Mouse (Mus musculus): ENCODE results near the gene Scamp5.

Gene Scamp5

DNA sequence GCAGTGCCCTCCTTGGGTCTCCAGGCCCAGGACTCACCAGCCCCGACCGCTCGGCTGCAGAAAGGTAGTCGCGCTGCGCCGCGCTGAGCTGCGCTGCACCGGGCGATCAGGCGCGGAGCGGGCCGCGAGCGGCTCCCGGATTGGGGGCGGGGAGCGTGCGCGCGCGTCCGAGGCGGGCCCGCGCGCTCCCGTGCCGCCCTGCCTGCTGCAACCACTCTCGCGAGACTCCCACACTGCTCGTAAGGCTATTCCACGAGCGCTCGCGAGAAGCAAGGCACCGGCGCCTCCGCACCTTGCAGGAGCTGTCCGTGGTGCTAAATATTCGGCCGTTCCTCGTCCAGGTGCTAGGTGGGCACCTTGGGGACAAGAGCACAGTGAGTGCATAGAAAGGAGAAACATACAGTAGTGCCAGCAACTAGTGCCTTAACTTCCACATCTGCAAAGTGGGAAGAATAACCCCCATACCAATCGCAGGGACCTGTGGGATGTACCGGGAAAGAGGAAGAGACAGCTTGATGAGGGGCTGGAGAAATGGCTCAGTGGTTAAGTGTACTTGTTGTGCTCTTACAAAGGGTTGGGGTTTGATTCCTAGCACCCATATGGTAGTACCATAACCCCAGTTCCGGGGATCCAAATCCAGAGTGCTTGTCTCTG lies at the start of gene Scamp5:
TSS of gene Scamp5 (minus strand) at position 165 of the 654 bp plus-strand sequence.
- peak; percentile 70 for DNase-seq (ENCODE audit: low read depth)

- peak; percentile 92 for DNase-seq (ENCODE audit: low read depth)
These were observed 49.3 kb upstream of the Scamp5 start for GRCm38 (mm10) chr9:57517113-57517512.

DNA sequence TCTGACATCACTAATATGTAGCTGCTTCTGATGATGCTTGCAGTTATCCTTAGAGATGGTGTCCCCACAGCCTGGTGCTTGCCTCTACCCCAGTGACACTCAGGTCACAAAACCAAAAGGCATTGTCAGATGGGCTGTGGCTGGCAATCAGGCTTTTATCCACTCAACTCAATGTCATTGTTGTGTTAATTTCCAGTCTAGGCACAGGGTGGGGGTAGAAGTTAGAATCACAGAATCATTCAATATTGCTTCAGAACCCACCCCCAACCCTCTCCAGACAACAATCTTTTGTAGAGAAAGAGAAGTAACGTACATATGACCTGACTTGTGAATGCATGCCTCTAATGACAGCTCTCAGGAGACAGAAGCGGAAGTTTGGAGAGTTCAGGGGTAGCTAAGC lies 42.7 kb upstream of the Scamp5 start:
- no peak for DNase-seq (ENCODE audit: low read depth)

GRCm38 (mm10) chr9:57505700-57506099 lies 37.8 kb upstream of the Scamp5 start:
- DNase-seq (ENCODE audit: low read depth) = no peak

GRCm38 (mm10) chr9:57504891-57505290 lies 37.0 kb upstream of the Scamp5 start:
- DNase-seq (ENCODE audit: low read depth) = no peak

- DNase-seq (ENCODE audit: low read depth) = peak; percentile 66
These were observed 36.5 kb upstream of the Scamp5 start for GRCm38 (mm10) chr9:57504381-57504700.

DNA sequence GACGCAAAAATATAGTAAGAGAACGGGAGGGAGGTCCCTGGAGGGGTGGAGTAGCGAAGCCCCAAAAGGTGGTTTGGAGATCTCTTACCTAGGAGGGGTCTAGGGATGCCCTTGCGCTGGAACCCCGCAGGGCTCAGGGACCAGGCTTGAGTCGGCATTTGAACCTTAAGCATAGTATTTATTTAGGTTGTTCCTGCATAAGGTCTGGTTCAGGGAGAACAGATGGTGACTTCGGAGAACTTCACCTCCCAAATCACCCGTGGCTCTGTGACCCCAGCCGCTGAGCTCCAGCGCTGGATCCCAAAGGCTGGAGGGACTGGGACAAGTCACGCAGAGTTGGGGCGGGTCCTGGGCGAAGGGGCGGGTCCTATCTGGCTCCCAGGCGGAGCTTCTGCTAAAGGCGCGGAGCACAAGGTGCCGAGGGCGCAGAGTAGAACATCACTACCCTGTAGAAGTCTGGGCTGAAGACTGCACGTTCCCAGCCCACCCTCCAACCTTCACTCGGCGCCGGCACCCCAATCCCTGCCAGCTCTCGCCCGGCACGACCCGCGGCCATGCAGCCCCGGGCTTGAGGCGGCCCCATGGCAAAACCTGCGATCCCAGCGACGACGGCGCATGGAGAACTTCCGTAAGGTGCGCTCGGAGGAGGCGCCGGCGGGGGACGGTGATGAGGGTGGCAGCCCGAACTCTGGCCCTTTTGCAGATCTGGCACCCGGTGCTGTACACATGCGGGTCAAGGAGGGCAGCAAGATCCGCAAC lies 35.9 kb upstream of the Scamp5 start, which contains the start of gene Rpp25:
TSS of gene Rpp25 (plus strand) at position 405 of the 759 bp plus-strand sequence.
- no peak for DNase-seq (ENCODE audit: low read depth)

- DNase-seq (ENCODE audit: low read depth) = no peak
These were observed 35.2 kb upstream of the Scamp5 start for GRCm38 (mm10) chr9:57502911-57503621.

DNA sequence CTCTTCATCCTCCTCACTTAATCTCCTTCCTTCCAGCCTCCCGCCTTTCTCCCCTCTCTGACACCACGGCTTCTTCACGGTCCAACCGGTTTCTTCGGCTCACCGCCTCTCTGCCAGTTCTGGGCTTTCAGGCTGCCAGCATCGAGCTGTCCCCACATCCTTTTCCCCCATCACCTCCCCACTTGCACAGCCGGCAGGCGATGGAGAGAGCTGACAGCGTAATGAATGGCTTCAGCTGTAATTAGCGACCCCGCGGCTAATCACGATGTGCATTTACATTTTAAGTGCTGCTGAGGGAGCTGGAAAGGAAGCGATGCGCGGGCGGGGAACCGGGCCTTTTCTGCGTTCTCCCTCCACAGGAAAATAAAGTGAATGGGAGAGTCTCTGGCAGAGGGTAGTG lies 34.0 kb upstream of the Scamp5 start:
- no peak for DNase-seq (ENCODE audit: low read depth)

- DNase-seq (ENCODE audit: low read depth) = no peak
These were observed 33.6 kb upstream of the Scamp5 start for GRCm38 (mm10) chr9:57501452-57501851.

GRCm38 (mm10) chr9:57498536-57498935 lies 30.7 kb upstream of the Scamp5 start:
- DNase-seq (ENCODE audit: low read depth) = no peak

DNA sequence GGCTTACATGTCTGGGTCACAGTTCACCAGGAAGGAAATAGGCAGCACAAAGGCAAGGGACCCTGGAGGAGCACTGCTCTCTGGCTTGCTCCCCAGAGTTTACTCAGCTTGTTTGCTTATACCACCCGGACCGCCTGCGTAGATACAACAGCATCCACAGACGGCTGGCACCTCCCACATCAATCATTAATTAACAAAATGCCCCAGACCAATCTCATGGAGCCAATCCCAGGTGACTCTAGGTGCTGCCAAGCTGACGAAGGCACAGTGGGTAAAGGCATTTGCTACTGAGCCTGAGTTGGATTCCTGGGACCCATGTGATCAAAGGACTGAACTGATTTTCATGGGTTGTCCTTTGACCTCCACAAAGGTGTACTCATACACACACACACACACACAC lies 29.4 kb upstream of the Scamp5 start:
- DNase-seq (ENCODE audit: low read depth) = no peak

- no peak for DNase-seq (ENCODE audit: low read depth)
These were observed 27.1 kb upstream of the Scamp5 start for GRCm38 (mm10) chr9:57494970-57495369.

GRCm38 (mm10) chr9:57493532-57493931 lies 25.7 kb upstream of the Scamp5 start:
- DNase-seq (ENCODE audit: low read depth) = no peak

DNA sequence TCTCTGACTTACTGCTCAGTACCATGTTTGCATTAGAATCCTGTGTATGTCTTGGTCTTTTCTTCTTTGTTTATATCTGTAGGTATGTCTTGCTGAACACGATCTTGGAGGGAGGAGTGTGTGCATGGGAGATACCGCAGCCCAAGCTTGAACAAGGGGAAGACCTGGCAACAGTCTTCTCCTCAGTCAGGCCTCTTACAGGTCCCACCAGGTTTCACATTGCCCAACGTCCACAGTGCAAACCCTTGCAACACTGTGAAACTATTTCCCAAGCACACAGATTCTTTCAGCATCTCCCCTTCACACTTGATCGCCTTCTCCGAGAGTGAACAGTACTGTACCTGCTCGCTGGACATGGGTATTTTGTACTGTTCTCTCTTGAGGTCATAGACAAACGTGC lies 19.9 kb upstream of the Scamp5 start:
- no peak for DNase-seq (ENCODE audit: low read depth)

DNA sequence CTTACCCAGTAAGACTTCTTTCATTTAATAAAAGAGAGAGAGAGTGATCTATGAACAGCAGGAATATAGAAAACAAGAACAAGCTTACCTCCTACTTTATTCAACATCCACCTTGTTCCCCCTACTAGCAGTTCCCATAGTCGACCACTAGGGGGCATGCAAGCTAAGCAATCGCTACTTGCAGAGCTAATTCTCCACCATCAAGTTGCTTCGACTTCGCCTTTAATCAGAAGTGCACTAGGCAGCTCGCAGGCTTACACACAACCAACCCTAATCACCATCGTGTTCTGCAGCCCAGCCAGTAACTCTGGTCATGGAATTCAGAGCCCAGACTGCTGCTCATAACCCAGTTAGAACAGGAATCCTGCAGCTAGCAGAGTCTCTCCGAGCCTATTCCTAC lies 17.9 kb upstream of the Scamp5 start:
- DNase-seq (ENCODE audit: low read depth) = peak; percentile 88

- no peak for DNase-seq (ENCODE audit: low read depth)
These were observed 1.1 kb upstream of the Scamp5 start for GRCm38 (mm10) chr9:57468914-57469313.

DNA sequence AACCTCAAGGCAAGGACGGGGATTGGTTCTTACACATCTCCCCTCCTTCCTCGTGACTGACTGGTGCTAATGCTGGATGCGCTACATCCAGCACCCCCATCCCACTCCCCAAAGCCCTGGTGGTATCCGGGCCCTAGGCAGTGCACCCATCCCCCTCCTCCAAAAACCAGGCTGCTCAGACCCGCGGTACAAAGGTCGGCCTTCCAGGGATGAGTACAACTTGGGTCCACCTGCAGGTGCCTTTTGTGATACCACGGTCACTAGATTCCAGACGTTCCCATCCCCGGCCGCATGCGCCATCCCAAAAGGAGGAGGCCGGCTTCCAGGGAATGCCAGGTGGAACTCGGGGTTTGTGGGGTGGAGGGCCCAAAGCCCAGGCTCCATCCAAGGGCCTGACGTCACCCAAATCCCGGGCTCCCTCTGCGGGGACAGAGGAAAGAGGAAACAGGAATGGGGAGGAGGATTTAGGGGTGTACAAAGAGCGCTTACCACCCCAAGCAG lies 539 bp downstream of the Scamp5 start:
- no peak for DNase-seq (ENCODE audit: low read depth)

- no peak for DNase-seq (ENCODE audit: low read depth)
These were observed 1.8 kb downstream of the Scamp5 start for GRCm38 (mm10) chr9:57466101-57466500.

DNA sequence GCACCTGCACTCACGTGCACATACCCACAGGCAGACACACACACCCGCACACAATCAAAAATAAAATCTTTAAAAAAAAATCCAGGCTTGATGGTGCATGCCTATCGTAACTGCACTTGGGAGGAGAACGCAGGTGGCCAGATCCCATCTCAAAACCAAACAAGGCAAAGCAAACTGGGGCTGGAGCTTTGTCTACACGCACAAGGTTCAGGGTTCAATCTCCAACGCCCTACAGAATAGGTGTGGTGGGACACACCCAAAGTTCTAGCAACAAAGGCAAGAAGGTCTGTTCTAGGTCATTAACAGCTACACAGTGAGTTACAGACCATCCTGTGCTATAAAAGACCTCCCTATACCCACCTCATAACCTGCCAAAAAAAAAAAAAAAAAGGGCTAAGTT lies 5.0 kb downstream of the Scamp5 start:
- DNase-seq (ENCODE audit: low read depth) = no peak

DNA sequence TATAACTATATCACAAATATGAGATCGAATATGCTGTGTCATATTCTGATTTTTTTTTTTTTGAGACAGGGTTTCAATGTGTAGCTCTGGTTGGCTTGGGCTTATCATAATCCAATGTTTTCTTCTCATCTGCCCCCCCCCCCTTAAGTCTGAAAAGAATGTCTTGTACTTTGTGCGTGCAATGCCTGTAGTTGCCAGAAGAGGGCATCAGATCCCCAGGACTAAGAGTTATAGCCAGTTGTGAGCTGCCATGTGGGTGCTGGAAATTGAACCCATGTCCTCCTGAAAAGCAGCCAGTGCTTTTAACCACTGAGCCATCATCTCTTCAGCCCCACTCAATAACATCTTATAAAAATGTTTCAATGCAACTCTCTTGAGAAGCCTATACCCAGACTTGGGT lies 8.2 kb downstream of the Scamp5 start:
- DNase-seq (ENCODE audit: low read depth) = peak; percentile 23

- no peak for DNase-seq (ENCODE audit: low read depth)
These were observed 14.3 kb downstream of the Scamp5 start for GRCm38 (mm10) chr9:57453516-57453915.
